Mouse (Mus musculus): ENCODE data around the gene Aldh3a2.

GRCm38 (mm10) chr11:61199620-61200362, 67.5 kb downstream of the Aldh3a2 start:
- no peak for TF ChIP-seq E2F4 (IDR thresholded peaks at IDR 0.05; ENCODE audit: borderline replicate concordance, low read depth, low read length)
- TF ChIP-seq USF2 (IDR thresholded peaks at IDR 0.05; ENCODE audit: borderline replicate concordance in 1 of 2, insufficient read depth in 1 of 2, low read depth in 1 of 2, low read length in 2 of 2) = no peak
- TF ChIP-seq SMC3 (IDR thresholded peaks at IDR 0.05; ENCODE audit: low read depth, low read length) = no peak
- no peak for TF ChIP-seq MEF2A (IDR thresholded peaks at IDR 0.05; ENCODE audit: extremely low read depth, insufficient replicate concordance, low read depth, low read length, poor library complexity, severe bottlenecking)
- no peak for TF ChIP-seq POLR2A (IDR thresholded peaks at IDR 0.05; ENCODE audit: control insufficient read depth in 1 of 2, insufficient read depth in 1 of 2, low read depth in 1 of 2, low read length in 2 of 2, poor library complexity in 1 of 2)
- TF ChIP-seq USF1 (IDR thresholded peaks at IDR 0.05; ENCODE audit: low read depth, low read length) = no peak
- no peak for TF ChIP-seq MAZ (IDR thresholded peaks at IDR 0.05; ENCODE audit: low read depth, low read length)
- no peak for TF ChIP-seq ETS1 (IDR thresholded peaks at IDR 0.05; ENCODE audit: low read depth, low read length)
- TF ChIP-seq ZKSCAN1 (IDR thresholded peaks at IDR 0.05; ENCODE audit: low read depth, low read length) = no peak
- TF ChIP-seq CTCF (IDR thresholded peaks at IDR 0.05 in 2 of 3, conservative IDR thresholded peaks at IDR 0.05 in 1 of 3; ENCODE audit: control insufficient read depth in 1 of 3, insufficient read depth in 1 of 3, low read depth in 2 of 3, low read length in 3 of 3, poor library complexity in 1 of 3, severe bottlenecking in 1 of 3) = no peak
- no peak for TF ChIP-seq KAT2A (conservative IDR thresholded peaks at IDR 0.05; ENCODE audit: low read depth, low read length)

Measured in MEL (cell line).